Mouse (Mus musculus) ovary, postnatal 36 days (tissue): ENCODE measurements around the gene Fhad1.

ENCODE experiments used
- DNase-seq: peaks from one replicate; pipeline ENCODE4 v3.0.0; 2022; ENCODE audit warnings: low spot score, mixed read lengths

Fhad1 gene

DNA sequence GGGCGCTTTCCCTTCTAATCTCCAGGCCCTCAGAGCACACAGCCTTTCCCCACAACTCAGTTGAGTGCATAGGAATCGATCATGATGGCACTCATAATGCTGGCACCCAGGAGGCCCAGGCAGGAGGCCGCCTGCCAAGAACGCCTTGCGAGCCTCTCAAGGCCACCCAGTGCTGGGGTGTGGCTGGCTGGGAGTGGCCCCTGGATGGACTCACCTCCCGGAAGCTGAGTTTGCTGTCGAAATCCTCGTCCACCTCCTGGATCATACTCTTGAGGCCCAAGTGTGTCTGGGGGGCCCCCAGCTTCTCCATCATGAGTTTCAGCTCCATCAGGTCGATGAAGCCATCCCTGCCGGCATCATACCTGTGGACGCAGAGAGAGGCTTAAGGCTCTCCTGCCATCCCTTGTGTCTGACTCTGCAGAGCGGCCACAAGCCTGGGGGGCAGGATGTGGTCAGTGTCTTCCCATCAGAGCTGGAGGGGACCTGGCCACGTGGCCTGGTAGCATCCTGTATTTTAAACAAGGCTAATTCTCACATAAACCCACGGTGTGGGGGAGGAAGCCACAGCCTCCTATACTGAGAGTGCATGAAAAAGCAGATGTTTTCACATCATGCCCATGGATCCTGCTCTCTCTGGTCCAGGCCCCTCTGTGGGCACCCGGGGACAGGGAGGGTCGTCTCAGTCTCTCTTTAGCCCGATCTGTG, 153.1 kb downstream of the Fhad1 start:
- no peak for DNase-seq

GRCm38 (mm10) chr4:141860246-141860841, 154.5 kb downstream of the Fhad1 start:
- no peak for DNase-seq

- DNase-seq, result no peak
These were observed 155.5 kb downstream of the Fhad1 start for GRCm38 (mm10) chr4:141859351-141859750.

DNA sequence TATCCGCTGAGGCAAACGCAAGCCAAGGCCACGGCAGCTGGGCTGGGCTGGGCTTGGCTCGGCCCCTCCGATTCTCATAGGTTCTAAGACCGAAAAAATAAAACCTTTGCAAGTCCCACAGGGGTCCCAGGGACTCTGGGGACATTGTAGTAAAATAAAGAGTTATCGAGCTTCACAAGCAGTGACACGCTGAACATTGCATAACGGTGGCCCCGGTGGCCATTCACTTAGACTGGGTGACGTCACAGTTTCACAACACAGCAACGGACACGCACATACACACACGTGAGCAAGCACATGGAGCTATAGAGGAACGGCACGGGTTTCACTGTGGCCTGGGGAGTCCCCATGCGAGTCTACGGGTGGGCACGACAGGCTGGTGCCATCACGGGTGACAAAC, 156.4 kb downstream of the Fhad1 start:
- DNase-seq, result no peak

DNA sequence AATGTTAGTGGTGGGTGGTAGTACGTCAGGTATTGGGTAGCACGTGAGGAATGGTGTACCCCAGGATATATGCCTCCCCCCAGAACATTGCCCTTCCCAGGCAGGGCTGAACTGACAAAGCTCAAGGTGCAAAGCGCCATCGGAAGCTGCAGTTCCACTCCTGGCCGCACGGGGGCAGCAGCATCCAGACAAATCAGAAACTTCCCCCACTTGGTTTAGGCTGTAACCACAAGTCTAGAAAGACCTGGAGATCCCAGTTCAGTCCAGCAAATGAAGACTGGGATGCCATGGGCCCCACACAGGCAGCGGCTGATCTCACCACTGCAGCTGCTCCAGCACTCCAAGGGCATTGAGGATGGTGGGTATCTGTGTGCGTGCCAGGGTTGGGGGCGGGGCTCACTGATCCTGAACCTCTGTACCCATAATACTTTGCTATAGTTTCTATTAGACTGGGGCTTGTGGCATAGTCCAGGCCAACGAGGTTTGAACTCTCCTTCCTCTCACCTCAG, 157.4 kb downstream of the Fhad1 start:
- DNase-seq, result peak; percentile 78

DNA sequence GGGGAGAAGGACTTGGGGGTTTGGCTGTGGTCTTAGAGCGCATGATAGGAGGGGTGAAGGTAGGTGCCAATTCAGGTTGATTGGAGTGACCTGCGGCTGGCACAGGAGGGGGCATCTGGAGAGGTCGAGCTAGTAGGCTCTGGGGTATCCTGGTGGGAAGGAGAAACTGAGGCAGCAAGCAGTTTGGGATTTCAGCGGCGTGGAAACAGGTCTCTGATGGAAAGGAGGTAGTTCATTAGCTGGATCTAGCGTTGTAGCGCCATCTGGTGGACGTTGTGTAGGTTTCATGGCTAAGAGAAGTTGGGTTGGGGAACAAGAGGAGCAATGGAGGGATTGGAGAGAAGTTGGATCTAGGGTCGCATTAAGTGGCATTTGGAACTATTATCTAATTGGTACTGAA, 161.4 kb downstream of the Fhad1 start:
- no peak for DNase-seq

DNA sequence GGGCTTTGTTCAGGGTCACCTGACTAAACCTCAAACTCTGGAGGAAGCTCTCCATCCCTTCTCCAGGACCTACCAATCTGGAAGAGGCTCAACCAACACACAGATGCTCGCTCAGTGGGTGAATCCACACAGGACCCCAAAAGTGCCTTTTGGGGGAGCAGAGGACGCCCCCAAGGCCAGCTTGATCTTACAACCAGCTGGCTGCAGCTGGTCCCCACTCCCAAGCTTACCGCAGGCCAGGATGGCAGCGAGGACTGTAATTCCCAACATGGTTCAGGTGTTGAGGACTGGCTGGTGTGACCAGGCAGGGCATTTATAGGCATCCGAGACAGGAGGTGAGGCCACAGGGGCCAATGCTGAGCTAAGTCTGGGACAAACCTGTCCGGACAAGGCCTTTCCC, 168.9 kb downstream of the Fhad1 start, which contains the start of gene Ctrc:
Gene Ctrc, minus strand, starts transcription at position 361 of the 400 bp plus-strand sequence.
- DNase-seq, result no peak
